Mouse (Mus musculus) MN1 (cell line): ENCODE measurements around the gene Grik4.
"Not testable (repeated sequence)": the region's sequence is repeated elsewhere in the genome, so short reads cannot be mapped to it uniquely, and the experiment has no call there.

Experiments used
- DNase-seq: peaks from one replicate; pipeline ENCODE4 v3.0.0-alpha.2; 2016; ENCODE audit warnings: low spot score

Gene Grik4

GRCm38 (mm10) chr9:42797276-42797675, 147.0 kb downstream of the Grik4 start:
- no peak for DNase-seq

GRCm38 (mm10) chr9:42795881-42796280, 148.4 kb downstream of the Grik4 start:
- peak; percentile 7 for DNase-seq

- no peak for DNase-seq
Measured at GRCm38 (mm10) chr9:42794006-42794405, 150.3 kb downstream of the Grik4 start.

GRCm38 (mm10) chr9:42793581-42793980, 150.7 kb downstream of the Grik4 start:
- no peak for DNase-seq

DNA sequence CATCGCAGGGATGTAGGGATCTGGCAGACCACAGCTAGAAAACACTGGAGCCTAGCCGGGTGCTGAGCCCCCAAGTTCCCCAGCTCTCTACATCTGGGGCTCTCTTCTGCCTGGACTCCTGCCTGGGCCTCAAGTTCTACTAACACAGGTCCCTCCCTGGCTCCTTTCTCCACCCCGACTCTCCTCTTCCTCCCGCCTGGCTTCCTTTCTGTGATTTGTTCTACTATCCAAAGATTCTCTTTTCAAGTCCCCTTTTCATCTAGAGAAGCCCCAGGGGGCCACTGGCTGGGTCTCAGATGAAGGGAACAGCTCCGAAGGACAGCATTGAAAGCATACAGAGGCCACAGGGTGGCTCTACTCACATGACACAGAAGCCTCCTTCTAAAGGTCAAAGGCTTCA, 151.9 kb downstream of the Grik4 start:
- no peak for DNase-seq

DNA sequence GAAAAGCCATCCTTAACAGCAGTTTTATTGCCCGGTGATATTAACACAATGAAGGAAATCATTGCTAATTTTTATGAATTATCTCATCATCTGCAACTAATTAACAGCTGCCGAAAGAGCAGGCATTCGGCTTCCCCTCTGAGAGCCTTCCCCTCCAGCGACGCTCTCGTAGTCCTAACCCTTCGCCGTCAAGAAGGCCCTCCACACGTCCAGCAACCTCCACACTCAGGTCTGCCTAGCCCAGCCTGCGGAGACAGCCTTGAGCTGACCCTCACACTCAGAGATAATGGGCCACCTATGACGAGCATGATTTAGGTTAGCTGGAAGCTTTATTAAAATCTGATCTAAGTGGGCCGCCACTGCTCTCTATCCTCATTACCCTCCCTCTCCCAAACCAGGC, 152.5 kb downstream of the Grik4 start:
- no peak for DNase-seq

GRCm38 (mm10) chr9:42791346-42791745, 152.9 kb downstream of the Grik4 start:
- no peak for DNase-seq

- DNase-seq = no peak
Measured at GRCm38 (mm10) chr9:42788471-42788870, 155.8 kb downstream of the Grik4 start.

- no peak for DNase-seq
Measured at GRCm38 (mm10) chr9:42786882-42787281, 157.4 kb downstream of the Grik4 start.

DNA sequence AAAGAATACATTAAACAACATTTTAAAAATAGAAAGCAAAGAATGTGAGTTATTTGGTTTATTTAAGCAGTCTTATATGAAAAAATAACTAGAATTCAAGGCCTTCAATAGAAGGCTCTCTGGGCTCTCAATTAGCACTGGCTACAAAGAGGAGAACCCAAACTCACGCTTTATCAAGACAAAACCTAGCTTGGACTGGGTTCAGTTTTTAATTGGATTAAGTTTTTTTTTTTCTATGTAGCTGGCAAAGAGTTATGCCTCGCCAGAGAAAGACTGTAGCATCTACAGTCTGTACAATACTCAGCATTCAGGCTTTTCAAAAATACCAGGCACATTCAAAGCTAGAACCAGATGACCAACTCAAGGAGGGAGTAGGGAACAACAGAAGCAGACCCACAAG, 158.0 kb downstream of the Grik4 start:
- no peak for DNase-seq

- no peak for DNase-seq
Measured at GRCm38 (mm10) chr9:42785173-42785830, 159.0 kb downstream of the Grik4 start.

GRCm38 (mm10) chr9:42783248-42783903, 160.9 kb downstream of the Grik4 start:
- DNase-seq = no peak

DNA sequence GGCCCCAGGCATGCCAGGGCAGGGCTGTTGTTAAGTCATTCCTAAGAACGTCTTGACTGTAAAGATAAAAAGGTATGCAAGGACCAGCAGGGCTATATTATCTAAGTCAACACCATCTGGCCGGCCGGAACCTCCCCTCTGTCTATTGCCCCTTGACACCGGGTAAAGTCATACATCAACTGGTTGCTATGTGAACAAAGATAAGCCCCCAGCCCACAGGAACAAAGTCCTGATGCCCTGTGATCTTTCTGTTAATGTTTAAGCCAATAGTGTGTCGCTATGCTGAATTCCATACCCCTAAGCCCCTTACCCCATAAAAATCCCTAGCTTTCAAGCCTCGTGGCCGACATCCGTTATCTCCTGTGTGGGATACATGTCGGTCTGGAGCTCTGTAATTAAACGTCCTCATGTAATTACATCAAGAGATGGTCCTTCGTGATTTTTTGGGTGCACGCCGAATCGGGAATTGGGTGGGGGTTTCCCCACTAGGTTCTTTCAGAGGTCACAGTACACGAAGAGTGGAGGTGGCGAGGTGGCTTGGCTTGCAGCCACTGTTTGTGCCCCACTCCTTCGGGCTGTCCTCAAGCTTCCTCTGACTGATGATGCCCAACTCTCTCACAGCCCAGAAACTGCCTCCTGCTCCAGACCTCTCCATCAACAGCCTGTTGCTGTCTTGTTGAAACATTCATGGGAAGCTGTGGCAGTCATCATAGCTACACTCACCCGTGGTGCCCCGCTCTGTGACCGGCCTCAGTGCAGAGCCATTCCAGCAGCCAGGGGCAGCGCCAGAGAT, 165.6 kb downstream of the Grik4 start:
- not testable (repeated sequence) for DNase-seq

DNA sequence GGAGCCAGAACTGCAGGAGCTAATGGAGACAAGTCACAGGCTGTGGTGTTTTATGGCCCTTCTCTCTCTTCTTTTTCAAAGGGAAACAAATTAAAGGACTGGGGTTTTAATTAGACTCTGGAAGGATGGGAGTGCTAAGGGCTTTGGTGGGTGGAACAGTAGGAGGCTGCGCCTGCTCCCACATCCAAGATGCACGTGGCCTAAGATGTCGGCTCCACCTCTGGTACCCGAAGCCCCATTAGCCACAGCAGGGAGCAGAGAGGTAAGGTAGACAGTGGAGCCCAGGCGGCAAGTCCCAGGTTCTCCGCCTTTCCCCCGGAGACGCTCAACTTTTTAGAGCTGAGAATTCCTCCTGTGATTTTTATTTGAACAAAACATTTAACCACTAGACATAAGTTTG, 166.4 kb downstream of the Grik4 start:
- DNase-seq = no peak

DNA sequence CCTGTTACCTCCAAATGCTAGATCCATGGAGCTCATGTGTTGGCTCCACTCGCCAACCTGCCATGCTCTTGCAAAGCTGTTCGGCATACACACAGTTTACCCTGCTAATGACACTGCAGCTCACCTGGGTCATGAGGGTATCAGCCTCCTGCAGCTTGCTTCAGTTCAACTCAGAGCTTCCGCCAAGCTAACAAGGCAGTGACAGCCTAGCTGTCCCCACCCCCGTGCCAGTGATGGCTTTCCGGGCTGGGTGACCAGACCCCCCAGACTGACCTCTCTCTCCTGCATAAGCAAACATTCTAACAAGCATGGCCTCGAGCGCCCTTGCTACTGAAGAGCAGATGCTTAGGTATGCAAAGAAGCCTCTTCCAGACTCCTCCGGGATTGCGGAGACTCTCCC, 167.5 kb downstream of the Grik4 start:
- no peak for DNase-seq

GRCm38 (mm10) chr9:42764823-42765560, 179.3 kb downstream of the Grik4 start:
- DNase-seq = no peak

DNA sequence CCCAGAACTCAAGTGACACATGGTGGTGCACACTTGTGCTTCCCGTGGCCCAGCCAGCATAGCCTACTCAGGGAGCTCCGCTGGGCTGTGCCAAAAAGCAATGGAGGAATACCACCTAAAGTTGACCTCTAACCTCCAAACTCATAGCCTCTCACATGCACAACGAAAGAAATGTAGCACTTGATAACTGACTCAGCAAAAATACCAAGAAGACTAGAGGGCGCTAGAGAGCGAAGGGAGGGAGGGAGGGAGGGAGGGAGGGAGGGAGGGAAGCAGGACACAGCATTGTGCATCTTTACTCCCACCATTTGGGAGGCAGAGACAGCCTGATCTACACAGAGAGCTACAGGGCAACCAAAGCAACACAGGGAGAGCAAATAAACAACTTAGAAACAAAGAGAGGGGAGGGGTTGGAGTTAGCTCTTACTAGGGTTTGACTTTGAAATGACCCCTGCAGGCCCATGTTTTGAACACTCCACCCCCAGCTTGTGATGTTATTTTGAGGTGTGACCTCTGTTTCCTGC, 185.5 kb downstream of the Grik4 start:
- DNase-seq = no peak

DNA sequence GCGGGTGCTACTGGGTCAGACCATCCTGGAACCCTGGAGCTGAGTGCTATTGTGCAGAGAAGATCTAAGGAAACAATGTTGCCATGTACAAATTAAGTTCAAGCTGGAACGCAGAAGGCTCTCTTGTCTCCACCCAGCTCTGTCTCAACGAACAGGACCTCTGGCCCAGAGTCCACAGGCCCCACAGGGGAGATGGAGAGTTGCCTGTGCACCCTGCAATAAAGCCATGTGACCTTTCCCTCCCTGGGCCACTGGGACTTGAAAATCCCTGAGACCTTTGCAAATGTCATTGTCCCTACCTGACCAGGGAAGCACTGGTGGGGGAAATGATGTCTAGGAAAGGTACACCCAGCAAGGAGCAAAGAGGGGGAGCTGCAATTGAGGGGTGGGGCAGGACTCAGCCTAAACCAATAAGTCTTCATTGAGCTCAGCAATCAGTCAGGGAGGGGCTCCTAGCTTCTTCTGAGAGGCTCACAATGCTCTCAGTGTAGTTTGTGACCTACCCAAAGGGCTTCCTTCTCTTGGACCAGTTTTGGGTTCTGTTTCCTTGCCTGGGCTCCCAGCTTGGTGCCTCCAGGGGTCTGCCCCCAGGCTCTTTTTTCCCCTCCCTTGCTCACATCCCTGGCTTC, 187.2 kb downstream of the Grik4 start:
- DNase-seq = no peak

DNA sequence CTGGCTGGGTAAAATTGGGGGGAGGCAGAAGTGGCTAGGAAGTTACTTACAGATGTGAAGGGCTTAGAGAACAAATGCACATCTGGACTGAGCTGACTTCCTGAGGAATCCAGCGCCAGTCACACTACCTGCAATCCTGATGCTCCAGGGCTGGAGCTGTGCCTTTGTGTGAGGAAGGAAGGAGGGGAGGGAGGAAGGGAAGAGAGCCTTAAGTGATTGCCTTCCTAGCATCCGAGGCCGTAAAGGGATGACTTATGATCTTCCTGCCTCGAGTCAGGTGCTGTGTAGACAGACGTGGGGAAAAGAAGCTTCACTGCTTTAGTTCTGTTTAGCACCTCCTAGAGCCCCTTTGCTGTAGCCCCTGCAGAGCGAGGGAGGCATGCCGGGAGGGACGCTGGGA, 189.6 kb downstream of the Grik4 start:
- no peak for DNase-seq

- no peak for DNase-seq
Measured at GRCm38 (mm10) chr9:42751160-42751559, 193.1 kb downstream of the Grik4 start.

DNA sequence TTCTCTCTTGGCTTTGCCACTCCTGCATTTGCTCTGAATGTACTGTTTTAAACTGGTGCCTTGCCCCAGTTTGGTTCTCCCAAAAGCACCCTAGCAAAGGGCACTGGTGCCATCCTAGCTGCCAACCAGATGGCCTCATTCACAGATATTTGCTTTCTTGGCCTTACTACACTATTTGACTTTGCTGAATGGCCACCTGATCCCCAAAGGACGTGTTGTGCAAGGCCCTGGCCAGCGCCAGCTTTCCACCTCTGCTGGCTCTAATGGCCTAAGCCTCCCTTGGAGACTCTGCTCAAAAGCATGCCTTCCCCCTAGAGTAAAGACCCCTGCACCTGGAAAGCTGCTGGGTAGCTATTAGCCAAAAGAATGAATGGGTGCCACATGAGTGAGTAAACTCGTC, 194.1 kb downstream of the Grik4 start:
- no peak for DNase-seq

DNA sequence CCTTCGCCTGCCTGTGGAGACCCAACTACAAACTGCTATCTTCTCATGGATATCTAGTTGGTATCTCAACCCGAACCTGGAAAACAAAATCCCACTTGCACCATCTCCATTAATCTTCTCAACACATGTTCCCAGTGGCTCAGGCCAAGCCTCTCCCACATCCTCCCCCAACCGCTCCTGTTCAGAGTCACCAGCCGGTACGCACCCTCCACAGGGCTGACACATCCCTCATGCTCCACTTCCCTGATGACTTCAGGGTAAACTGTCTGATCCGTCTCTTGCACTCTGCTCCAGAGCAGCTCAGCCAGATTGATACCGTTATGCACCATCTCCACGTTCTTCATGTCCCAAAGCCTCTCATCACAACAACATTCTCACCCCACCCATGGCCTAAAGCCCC, 198.3 kb downstream of the Grik4 start:
- DNase-seq = no peak
